Mouse (Mus musculus): ENCODE measurements around the gene Gm20388. TPM values are rescaled to one million over a fixed set of nuclear protein-coding genes. Genes with fewer than 3 reads are reported as not detected.

The Gm20388 gene
- polyA plus RNA-seq, 1 experiment from 2014 or later: not detected

DNA sequence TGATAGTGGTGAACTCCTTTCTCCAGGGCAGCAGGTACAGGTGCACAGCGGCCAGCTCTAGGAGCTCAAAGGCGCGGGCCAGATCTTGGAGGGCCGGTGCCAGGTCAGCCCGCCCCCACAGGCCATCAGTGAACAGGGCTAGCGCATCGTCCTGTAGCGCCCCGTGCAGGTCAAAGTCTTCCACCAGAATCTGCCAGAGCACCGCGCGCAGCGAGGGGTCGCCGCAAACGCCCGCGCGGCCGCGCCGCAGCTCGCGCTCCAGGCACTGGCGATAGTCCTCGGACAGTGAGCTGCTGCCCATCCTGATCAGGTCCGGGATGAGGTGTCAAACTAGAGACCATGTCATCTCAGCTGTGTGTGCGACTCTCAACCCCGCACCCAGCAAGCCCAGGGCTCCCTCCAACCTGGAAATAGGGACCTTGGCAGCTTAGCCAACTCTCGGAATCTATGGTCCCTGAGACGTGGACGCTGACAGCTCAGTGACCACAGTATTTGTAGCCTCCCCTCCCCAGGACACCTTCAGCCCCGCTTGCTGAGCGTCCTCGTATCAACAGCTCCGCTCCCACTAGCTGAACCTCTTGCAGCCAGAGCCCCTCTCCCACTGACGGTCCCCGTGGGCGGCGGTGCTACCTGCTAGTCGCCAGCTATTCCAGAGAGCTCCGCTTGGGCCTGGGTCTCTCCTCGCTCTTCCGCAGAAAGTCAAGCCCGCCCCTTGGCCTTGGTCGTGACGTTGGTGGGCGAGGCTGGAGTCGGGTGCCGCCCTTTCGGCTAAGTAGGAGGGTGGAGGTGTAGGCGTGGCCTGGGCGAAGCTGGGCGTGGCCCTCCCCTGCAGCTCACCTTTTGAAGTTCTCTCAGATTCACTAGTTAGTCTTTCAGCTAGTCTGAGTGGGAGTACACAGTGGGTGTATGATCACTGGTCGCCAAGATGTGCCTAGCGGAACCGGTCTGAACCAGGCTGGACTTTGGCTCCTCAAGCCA, 3325.2 kb downstream of the Gm20388 start, which contains the start of gene Spata2l:
Gene Spata2l, minus strand, starts transcription at position 714 of the 978 bp plus-strand sequence.
- no peaks in the 10 kb centered on the region for H3K9me3 ChIP-seq (ENCODE audit: control insufficient read depth, low read length)
- ATAC-seq (ENCODE audit: low read depth): peak; percentile 92
- peak within 1 kb of the TSS; percentile 91 for H3K4me2 ChIP-seq (ENCODE audit: low read depth, low read length)
- peak within 1 kb of the TSS; percentile 68 for H3K4me3 ChIP-seq (ENCODE audit: low read length)
- H3K27ac ChIP-seq (ENCODE audit: low read length): no peak within 1 kb of the TSS
- peaks cover 8% of the 10 kb centered on the region for H3K4me1 ChIP-seq (replicated peaks; ENCODE audit: control insufficient read depth, insufficient read depth, low read length)
- peaks cover 3% of the 10 kb centered on the region for H3K27me3 ChIP-seq (ENCODE audit: control insufficient read depth, insufficient read depth, low read depth, low read length)
- no peaks in the 10 kb centered on the region for H3K36me3 ChIP-seq (ENCODE audit: control insufficient read depth, insufficient read depth, low read length)
- WGBS: 1% methylated on average over 57 of the region's 57 CpGs
- H3K9ac ChIP-seq (ENCODE audit: low read length): peak within 1 kb of the TSS; percentile 73

- Histone ChIP-seq H3K27ac (ENCODE audit: low read length) (no peak overlapping the region), H3K4me3 (ENCODE audit: low read length) (no peak overlapping the region), H3K4me2 (ENCODE audit: low read depth, low read length) (no peak overlapping the region), H3K36me3 (ENCODE audit: control insufficient read depth, insufficient read depth, low read length) (no peaks in the 10 kb centered on the region; the same call in none of the 2 replicates), H3K27me3 (ENCODE audit: control insufficient read depth, insufficient read depth, low read depth, low read length) (no peaks in the 10 kb centered on the region), H3K9me3 (ENCODE audit: control insufficient read depth, low read length) (no peaks in the 10 kb centered on the region), H3K4me1 (replicated peaks; ENCODE audit: control insufficient read depth, insufficient read depth, low read length) (peaks cover 8% of the 10 kb centered on the region), H3K9ac (ENCODE audit: low read length) (no peak overlapping the region)
- 80% methylated on average over 10 of the region's 10 CpGs for WGBS
- ATAC-seq (ENCODE audit: low read depth): no peak
Measured at GRCm38 (mm10) chr8:123239398-123239797, 3328.8 kb downstream of the Gm20388 start.

DNA sequence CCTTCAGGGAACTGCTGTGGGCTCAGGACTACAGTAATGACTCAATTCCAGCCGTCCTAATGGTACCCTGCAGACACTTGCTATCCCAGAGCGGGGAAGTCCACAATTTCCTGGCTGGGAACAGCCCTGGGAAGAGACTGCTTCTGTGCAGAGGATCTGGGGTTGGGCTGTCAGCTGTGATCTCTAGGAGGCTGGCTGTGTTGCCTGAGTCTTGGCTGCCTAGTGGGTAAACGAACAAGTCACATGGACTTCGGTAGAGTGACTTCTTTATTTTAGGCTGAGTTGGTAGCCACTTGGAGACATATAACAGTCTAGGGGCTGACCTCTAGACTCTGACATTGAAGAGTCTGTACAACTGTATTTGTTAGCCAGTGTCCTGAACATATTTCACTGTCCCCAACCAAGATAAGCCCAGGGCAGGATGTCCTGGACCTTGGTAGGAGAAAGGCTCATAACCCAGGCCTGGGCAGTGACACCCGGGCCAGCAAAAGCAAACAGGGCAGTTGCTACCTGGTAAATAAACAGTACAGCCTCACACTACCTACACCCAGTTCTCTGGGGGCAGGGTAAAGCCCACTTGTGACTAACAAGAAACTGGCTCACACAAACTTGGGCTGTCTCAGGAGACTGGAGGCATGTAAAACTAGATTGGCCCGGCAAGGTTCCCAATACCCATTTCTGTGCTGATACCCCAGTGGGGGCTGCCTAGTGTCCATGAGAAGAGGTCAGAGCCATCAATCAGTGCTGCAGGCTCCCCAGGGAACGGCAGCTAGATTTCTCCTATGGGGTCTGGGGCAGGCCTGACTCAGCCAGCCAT, 3331.7 kb downstream of the Gm20388 start:
- 70% methylated on average over 7 of the region's 7 CpGs for WGBS
- H3K27me3 ChIP-seq (ENCODE audit: control insufficient read depth, insufficient read depth, low read depth, low read length): no peaks in the 10 kb centered on the region
- H3K9me3 ChIP-seq (ENCODE audit: control insufficient read depth, low read length): no peaks in the 10 kb centered on the region
- no peak for ATAC-seq (ENCODE audit: low read depth)
- H3K4me3 ChIP-seq (ENCODE audit: low read length): no peak overlapping the region
- no peak overlapping the region for H3K27ac ChIP-seq (ENCODE audit: low read length)
- no peak overlapping the region for H3K9ac ChIP-seq (ENCODE audit: low read length)
- no peak overlapping the region for H3K4me2 ChIP-seq (ENCODE audit: low read depth, low read length)
- no peaks in the 10 kb centered on the region for H3K4me1 ChIP-seq (replicated peaks; ENCODE audit: control insufficient read depth, insufficient read depth, low read length)
- H3K36me3 ChIP-seq (ENCODE audit: control insufficient read depth, insufficient read depth, low read length): peaks cover 13% of the 10 kb centered on the region

GRCm38 (mm10) chr8:123243053-123243452, 3332.4 kb downstream of the Gm20388 start:
- Histone ChIP-seq H3K36me3 (ENCODE audit: control insufficient read depth, insufficient read depth, low read length) (peaks cover 18% of the 10 kb centered on the region), H3K4me1 (replicated peaks; ENCODE audit: control insufficient read depth, insufficient read depth, low read length) (no peaks in the 10 kb centered on the region), H3K9ac (ENCODE audit: low read length) (no peak overlapping the region), H3K4me3 (ENCODE audit: low read length) (no peak overlapping the region), H3K4me2 (ENCODE audit: low read depth, low read length) (no peak overlapping the region), H3K9me3 (ENCODE audit: control insufficient read depth, low read length) (no peaks in the 10 kb centered on the region), H3K27ac (ENCODE audit: low read length) (no peak overlapping the region), H3K27me3 (ENCODE audit: control insufficient read depth, insufficient read depth, low read depth, low read length) (no peaks in the 10 kb centered on the region)
- 65% methylated on average over 11 of the region's 11 CpGs for WGBS
- no peak for ATAC-seq (ENCODE audit: low read depth)

DNA sequence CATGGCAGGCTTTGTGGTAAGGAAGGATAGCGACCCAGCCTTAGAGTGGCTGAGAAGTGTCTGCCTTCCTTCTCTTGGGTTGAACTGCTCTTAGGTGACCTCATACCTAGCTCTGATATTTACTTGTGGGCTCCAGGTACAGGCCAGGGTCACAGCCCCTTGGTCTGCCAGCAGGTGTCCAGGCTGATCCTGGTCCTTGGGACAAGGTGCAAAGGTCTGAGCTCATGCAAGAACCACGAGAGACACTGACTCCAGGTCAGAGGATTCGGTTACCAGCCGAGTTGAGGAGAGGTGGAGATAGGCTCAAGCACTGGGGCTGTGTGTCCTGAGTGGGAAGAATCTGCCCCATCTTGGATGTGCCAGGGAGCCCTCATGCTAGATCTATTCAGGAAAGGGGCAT, 3333.7 kb downstream of the Gm20388 start:
- Histone ChIP-seq H3K36me3 (ENCODE audit: control insufficient read depth, insufficient read depth, low read length) (peaks cover 21% of the 10 kb centered on the region), H3K4me3 (ENCODE audit: low read length) (no peak overlapping the region)
- 90% methylated on average over 4 of the region's 4 CpGs for WGBS

GRCm38 (mm10) chr8:123245543-123245942, 3334.9 kb downstream of the Gm20388 start:
- H3K36me3 ChIP-seq (ENCODE audit: control insufficient read depth, insufficient read depth, low read length): peaks cover 21% of the 10 kb centered on the region
- H3K9ac ChIP-seq (ENCODE audit: low read length): no peak overlapping the region
- no peak for ATAC-seq (ENCODE audit: low read depth)
- H3K9me3 ChIP-seq (ENCODE audit: control insufficient read depth, low read length): no peaks in the 10 kb centered on the region
- H3K4me2 ChIP-seq (ENCODE audit: low read depth, low read length): no peak overlapping the region
- no peaks in the 10 kb centered on the region for H3K4me1 ChIP-seq (replicated peaks; ENCODE audit: control insufficient read depth, insufficient read depth, low read length)
- whole genome bisulfite sequencing: 76% methylated on average over 12 of the region's 12 CpGs
- no peak overlapping the region for H3K27ac ChIP-seq (ENCODE audit: low read length)
- no peaks in the 10 kb centered on the region for H3K27me3 ChIP-seq (ENCODE audit: control insufficient read depth, insufficient read depth, low read depth, low read length)
- no peak overlapping the region for H3K4me3 ChIP-seq (ENCODE audit: low read length)

More for the DNA sequence above, 3333.7 kb downstream of the Gm20388 start:
- Histone ChIP-seq H3K9ac (ENCODE audit: low read length) (no peak overlapping the region), H3K27me3 (ENCODE audit: control insufficient read depth, insufficient read depth, low read depth, low read length) (no peaks in the 10 kb centered on the region), H3K4me1 (replicated peaks; ENCODE audit: control insufficient read depth, insufficient read depth, low read length) (no peaks in the 10 kb centered on the region), H3K9me3 (ENCODE audit: control insufficient read depth, low read length) (no peaks in the 10 kb centered on the region), H3K4me2 (ENCODE audit: low read depth, low read length) (no peak overlapping the region), H3K27ac (ENCODE audit: low read length) (no peak overlapping the region)
- ATAC-seq (ENCODE audit: low read depth): no peak

- peaks cover 3% of the 10 kb centered on the region for H3K4me1 ChIP-seq (replicated peaks; ENCODE audit: control insufficient read depth, insufficient read depth, low read length)
- peaks cover 21% of the 10 kb centered on the region for H3K36me3 ChIP-seq (ENCODE audit: control insufficient read depth, insufficient read depth, low read length)
- 95% methylated on average over 6 of the region's 6 CpGs for WGBS
- no peak for ATAC-seq (ENCODE audit: low read depth)
- no peaks in the 10 kb centered on the region for H3K27me3 ChIP-seq (ENCODE audit: control insufficient read depth, insufficient read depth, low read depth, low read length)
- H3K4me2 ChIP-seq (ENCODE audit: low read depth, low read length): no peak overlapping the region
- no peak overlapping the region for H3K27ac ChIP-seq (ENCODE audit: low read length)
- H3K9ac ChIP-seq (ENCODE audit: low read length): no peak overlapping the region
- H3K4me3 ChIP-seq (ENCODE audit: low read length): no peak overlapping the region
- no peaks in the 10 kb centered on the region for H3K9me3 ChIP-seq (ENCODE audit: control insufficient read depth, low read length)
Measured at GRCm38 (mm10) chr8:123247748-123248147, 3337.1 kb downstream of the Gm20388 start.

GRCm38 (mm10) chr8:123248596-123248995, 3338.0 kb downstream of the Gm20388 start:
- Histone ChIP-seq H3K27ac (ENCODE audit: low read length) (no peak overlapping the region), H3K9me3 (ENCODE audit: control insufficient read depth, low read length) (no peaks in the 10 kb centered on the region), H3K4me1 (replicated peaks; ENCODE audit: control insufficient read depth, insufficient read depth, low read length) (peaks cover 9% of the 10 kb centered on the region), H3K9ac (ENCODE audit: low read length) (no peak overlapping the region), H3K27me3 (ENCODE audit: control insufficient read depth, insufficient read depth, low read depth, low read length) (no peaks in the 10 kb centered on the region), H3K4me2 (ENCODE audit: low read depth, low read length) (no peak overlapping the region), H3K36me3 (ENCODE audit: control insufficient read depth, insufficient read depth, low read length) (peaks cover 21% of the 10 kb centered on the region), H3K4me3 (ENCODE audit: low read length) (no peak overlapping the region)
- ATAC-seq (ENCODE audit: low read depth): no peak
- 86% methylated on average over 8 of the region's 8 CpGs for WGBS

- Histone ChIP-seq H3K4me2 (ENCODE audit: low read depth, low read length) (no peak overlapping the region), H3K4me1 (replicated peaks; ENCODE audit: control insufficient read depth, insufficient read depth, low read length) (peaks cover 19% of the 10 kb centered on the region), H3K36me3 (ENCODE audit: control insufficient read depth, insufficient read depth, low read length) (peaks cover 17% of the 10 kb centered on the region), H3K27ac (ENCODE audit: low read length) (no peak overlapping the region), H3K9ac (ENCODE audit: low read length) (no peak overlapping the region), H3K27me3 (ENCODE audit: control insufficient read depth, insufficient read depth, low read depth, low read length) (no peaks in the 10 kb centered on the region), H3K4me3 (ENCODE audit: low read length) (no peak overlapping the region), H3K9me3 (ENCODE audit: control insufficient read depth, low read length) (no peaks in the 10 kb centered on the region)
- 96% methylated on average over 5 of the region's 5 CpGs for WGBS
- no peak for ATAC-seq (ENCODE audit: low read depth)
Measured at GRCm38 (mm10) chr8:123250940-123251339, 3340.3 kb downstream of the Gm20388 start.
